Mouse (Mus musculus): Measurements from ENCODE around the gene Tnni1. TPM values are rescaled to one million over a fixed set of nuclear protein-coding genes. Genes with fewer than 3 reads are reported as not detected.
A peak's percentile ranks its signal among the peaks of the same experiment; 100 is the strongest.

The Tnni1 gene
- polyA plus RNA-seq, 1 experiment: 3,569 TPM

DNA sequence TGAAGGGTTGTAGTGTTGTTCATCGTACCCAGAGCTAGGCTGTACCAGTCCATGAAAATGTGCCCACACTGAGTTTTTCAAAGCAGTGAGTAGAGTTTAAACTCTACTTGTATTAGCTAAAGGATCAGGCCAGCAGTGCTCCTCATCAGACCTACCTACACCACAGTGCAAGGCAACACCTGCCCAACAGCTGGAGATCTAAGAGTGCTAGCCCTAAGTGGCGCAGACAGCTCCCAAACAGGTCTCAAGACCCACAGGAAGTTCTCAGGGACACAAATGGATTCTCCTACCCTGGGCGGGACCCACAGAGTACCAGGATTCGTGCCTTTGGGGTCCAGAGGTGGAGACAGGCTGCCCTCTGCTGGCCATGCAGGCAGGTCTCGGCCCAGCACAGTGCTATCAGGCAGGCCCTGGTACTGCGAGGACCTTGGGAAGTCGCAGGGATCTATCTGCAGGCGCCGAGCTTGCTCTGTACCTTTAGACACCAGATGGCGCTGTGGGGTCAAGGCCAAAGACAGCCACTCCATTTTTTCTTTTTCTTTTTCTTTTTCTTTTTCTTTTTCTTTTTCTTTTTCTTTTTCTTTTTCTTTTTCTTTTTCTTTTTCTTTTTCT is 26.4 kb upstream of the Tnni1 start:
- no peaks in the 10 kb centered on the region for H3K27me3 ChIP-seq (ENCODE audit: control insufficient read depth, insufficient read depth, insufficient read length)
- no peak overlapping the region for H3ac ChIP-seq (ENCODE audit: control insufficient read depth, insufficient read length)
- H3K79me2 ChIP-seq (ENCODE audit: control insufficient read depth, insufficient read depth): no peaks in the 10 kb centered on the region
- H3K4me2 ChIP-seq (ENCODE audit: low read depth): no peak overlapping the region
- H3K36me3 ChIP-seq (ENCODE audit: control insufficient read depth, insufficient read depth): peaks cover 15% of the 10 kb centered on the region
- TF ChIP-seq TCF12 (IDR thresholded peaks at IDR 0.05; ENCODE audit: insufficient read depth, poor library complexity, severe bottlenecking) (no peak), SRF (IDR thresholded peaks at IDR 0.05; ENCODE audit: control insufficient read depth, insufficient read length, low read depth) (no peak), MAX (IDR thresholded peaks at IDR 0.05; ENCODE audit: low read depth) (no peak), MYOG (IDR thresholded peaks at IDR 0.05; ENCODE audit: control insufficient read depth in 1 of 3, insufficient read depth in 1 of 3, insufficient read length in 2 of 3, low read depth in 2 of 3) (peak in 1 of 3 experiments; percentile 14), MYOD1 (IDR thresholded peaks at IDR 0.05; ENCODE audit: control insufficient read depth in 1 of 3, insufficient read length in 2 of 3, low read depth in 2 of 3) (peak in 1 of 3 experiments; percentile 31), USF1 (IDR thresholded peaks at IDR 0.05; ENCODE audit: low read depth) (no peak), CEBPB (IDR thresholded peaks at IDR 0.05; ENCODE audit: insufficient read depth, poor library complexity, severe bottlenecking) (no peak), POLR2A (IDR thresholded peaks at IDR 0.05; ENCODE audit: insufficient read length, low read depth) (no peak), POLR2AphosphoS2 (IDR thresholded peaks at IDR 0.05; ENCODE audit: insufficient read length, low read depth) (peak; percentile 79)
- no peak overlapping the region for H3K4me3 ChIP-seq

DNA sequence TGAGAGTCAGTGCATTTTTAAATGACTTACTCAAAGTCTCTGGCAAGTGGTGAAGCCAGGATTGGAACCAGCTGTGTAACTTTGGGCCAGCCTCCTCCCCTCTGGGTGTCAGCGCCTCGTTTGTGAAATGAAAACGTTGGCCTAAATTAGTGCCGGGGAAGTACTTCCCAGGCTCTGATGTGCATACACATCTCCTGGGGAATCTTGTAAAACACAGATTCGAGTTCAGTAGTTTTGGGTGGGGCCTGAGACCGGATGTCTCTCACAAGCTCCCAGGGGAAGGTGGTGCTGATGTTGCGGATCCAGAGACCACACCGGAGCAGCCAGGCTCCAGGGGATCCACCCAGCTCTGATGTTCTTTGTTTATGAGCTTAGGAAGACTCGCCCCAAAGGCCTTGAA is 23.9 kb upstream of the Tnni1 start:
- TF ChIP-seq MYOD1 (IDR thresholded peaks at IDR 0.05; ENCODE audit: control insufficient read depth in 1 of 3, insufficient read length in 2 of 3, low read depth in 2 of 3) (no peak), CEBPB (IDR thresholded peaks at IDR 0.05; ENCODE audit: insufficient read depth, poor library complexity, severe bottlenecking) (no peak), TCF12 (IDR thresholded peaks at IDR 0.05; ENCODE audit: insufficient read depth, poor library complexity, severe bottlenecking) (no peak), TCF3 (IDR thresholded peaks at IDR 0.05; ENCODE audit: insufficient read length, low read depth) (no peak), SRF (IDR thresholded peaks at IDR 0.05; ENCODE audit: control insufficient read depth, insufficient read length, low read depth) (no peak), REST (IDR thresholded peaks at IDR 0.05; ENCODE audit: insufficient read depth, insufficient read length) (no peak), MAX (IDR thresholded peaks at IDR 0.05; ENCODE audit: low read depth) (no peak), USF1 (IDR thresholded peaks at IDR 0.05; ENCODE audit: low read depth) (no peak), MYOG (IDR thresholded peaks at IDR 0.05; ENCODE audit: control insufficient read depth in 1 of 3, insufficient read depth in 1 of 3, insufficient read length in 2 of 3, low read depth in 2 of 3) (no peak), E2F4 (IDR thresholded peaks at IDR 0.05; ENCODE audit: insufficient read depth) (no peak), POLR2A (IDR thresholded peaks at IDR 0.05; ENCODE audit: insufficient read length, low read depth) (no peak), POLR2AphosphoS2 (IDR thresholded peaks at IDR 0.05; ENCODE audit: insufficient read length, low read depth) (no peak)
- H3ac ChIP-seq (ENCODE audit: control insufficient read depth, insufficient read length): no peak overlapping the region
- H3K4me2 ChIP-seq (ENCODE audit: low read depth): peak overlapping the region; percentile 12
- no peaks in the 10 kb centered on the region for H3K79me2 ChIP-seq (ENCODE audit: control insufficient read depth, insufficient read depth)
- no peaks in the 10 kb centered on the region for H3K27me3 ChIP-seq (ENCODE audit: control insufficient read depth, insufficient read depth, insufficient read length)
- no peak overlapping the region for H3K4me3 ChIP-seq
- peaks cover 4% of the 10 kb centered on the region for H3K36me3 ChIP-seq (ENCODE audit: control insufficient read depth, insufficient read depth)

DNA sequence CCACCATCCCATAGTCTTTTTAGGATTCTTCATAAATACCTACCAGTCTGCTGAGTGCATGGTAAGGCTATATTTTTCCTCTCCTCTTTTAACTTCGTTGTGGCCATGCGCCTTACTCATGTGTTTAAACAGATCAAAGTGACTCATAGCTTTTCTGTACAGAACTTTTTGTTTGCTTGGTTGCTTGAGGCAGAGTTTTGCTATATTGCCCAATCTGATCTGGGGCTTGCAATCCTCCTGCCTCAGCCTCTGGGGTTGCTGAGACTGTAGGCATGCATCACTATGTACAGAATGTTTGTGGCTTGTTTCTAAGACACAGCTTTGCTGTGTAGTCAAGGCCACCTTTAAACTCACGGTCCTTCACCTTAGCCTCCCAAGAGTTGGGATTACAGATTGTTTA is 23.3 kb upstream of the Tnni1 start:
- Histone ChIP-seq H3K4me3 (no peak overlapping the region), H3K79me2 (ENCODE audit: control insufficient read depth, insufficient read depth) (no peaks in the 10 kb centered on the region), H3K4me2 (ENCODE audit: low read depth) (no peak overlapping the region), H3K36me3 (ENCODE audit: control insufficient read depth, insufficient read depth) (no peaks in the 10 kb centered on the region), H3ac (ENCODE audit: control insufficient read depth, insufficient read length) (no peak overlapping the region), H3K27me3 (ENCODE audit: control insufficient read depth, insufficient read depth, insufficient read length) (no peaks in the 10 kb centered on the region)
- TF ChIP-seq TCF12 (IDR thresholded peaks at IDR 0.05; ENCODE audit: insufficient read depth, poor library complexity, severe bottlenecking): no peak
- peak; percentile 61 for TF ChIP-seq CEBPB (IDR thresholded peaks at IDR 0.05; ENCODE audit: insufficient read depth, poor library complexity, severe bottlenecking)

DNA sequence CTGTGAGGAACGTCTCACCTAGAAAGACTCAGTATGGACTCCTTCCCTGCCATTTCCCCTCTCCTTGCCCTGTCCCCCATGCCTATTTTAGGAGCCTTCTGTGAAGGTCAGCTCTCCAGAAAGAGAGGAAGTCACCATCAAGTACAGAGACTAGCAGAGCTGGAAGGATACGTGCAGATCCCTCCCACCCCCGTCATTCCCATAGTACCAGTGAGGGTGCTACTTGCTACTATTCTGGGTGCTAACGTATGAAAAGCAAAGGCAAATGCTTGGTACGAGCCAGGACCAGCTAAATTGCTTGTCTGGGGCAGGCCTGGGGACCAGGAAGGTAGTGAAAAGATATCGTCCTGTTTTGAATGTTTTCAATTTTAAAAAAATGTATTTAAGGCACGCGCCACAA is 21.9 kb upstream of the Tnni1 start:
- Histone ChIP-seq H3K36me3 (ENCODE audit: control insufficient read depth, insufficient read depth) (no peaks in the 10 kb centered on the region), H3K27me3 (ENCODE audit: control insufficient read depth, insufficient read depth, insufficient read length) (no peaks in the 10 kb centered on the region), H3K79me2 (ENCODE audit: control insufficient read depth, insufficient read depth) (no peaks in the 10 kb centered on the region), H3K4me2 (ENCODE audit: low read depth) (no peak overlapping the region), H3K4me3 (no peak overlapping the region), H3ac (ENCODE audit: control insufficient read depth, insufficient read length) (no peak overlapping the region)
- TF ChIP-seq E2F4 (IDR thresholded peaks at IDR 0.05; ENCODE audit: insufficient read depth) (no peak), MYOG (IDR thresholded peaks at IDR 0.05; ENCODE audit: control insufficient read depth in 1 of 3, insufficient read depth in 1 of 3, insufficient read length in 2 of 3, low read depth in 2 of 3) (no peak), REST (IDR thresholded peaks at IDR 0.05; ENCODE audit: insufficient read depth, insufficient read length) (no peak), MYOD1 (IDR thresholded peaks at IDR 0.05; ENCODE audit: control insufficient read depth in 1 of 3, insufficient read length in 2 of 3, low read depth in 2 of 3) (no peak), CEBPB (IDR thresholded peaks at IDR 0.05; ENCODE audit: insufficient read depth, poor library complexity, severe bottlenecking) (no peak), TCF3 (IDR thresholded peaks at IDR 0.05; ENCODE audit: insufficient read length, low read depth) (no peak)

DNA sequence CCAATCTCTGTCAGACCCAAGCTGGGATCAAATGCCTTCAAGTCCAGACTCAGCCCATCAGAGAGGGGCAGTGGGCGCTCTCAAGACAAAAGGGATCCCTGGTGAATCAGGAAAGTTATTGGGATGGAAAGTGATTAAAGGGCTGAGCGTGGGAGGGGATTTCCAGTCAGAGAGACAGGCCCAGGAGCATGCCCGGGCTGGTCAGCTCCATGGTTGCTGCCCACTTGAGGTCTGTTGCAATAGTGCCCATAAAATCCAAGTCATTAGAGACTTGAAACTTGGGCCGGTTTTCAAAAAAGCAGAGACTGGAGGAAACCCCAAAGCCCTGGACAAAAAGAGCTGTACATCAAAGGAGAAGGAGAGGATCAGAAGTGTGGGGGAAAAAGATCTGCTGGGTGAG is 19.5 kb upstream of the Tnni1 start:
- Histone ChIP-seq H3K79me2 (ENCODE audit: control insufficient read depth, insufficient read depth) (no peaks in the 10 kb centered on the region), H3K4me2 (ENCODE audit: low read depth) (peak overlapping the region; percentile 51), H3K27me3 (ENCODE audit: control insufficient read depth, insufficient read depth, insufficient read length) (no peaks in the 10 kb centered on the region), H3K4me3 (no peak overlapping the region), H3K36me3 (ENCODE audit: control insufficient read depth, insufficient read depth) (no peaks in the 10 kb centered on the region), H3ac (ENCODE audit: control insufficient read depth, insufficient read length) (no peak overlapping the region)
- TF ChIP-seq REST (IDR thresholded peaks at IDR 0.05; ENCODE audit: insufficient read depth, insufficient read length) (no peak), MYOD1 (IDR thresholded peaks at IDR 0.05; ENCODE audit: control insufficient read depth in 1 of 3, insufficient read length in 2 of 3, low read depth in 2 of 3) (no peak), USF1 (IDR thresholded peaks at IDR 0.05; ENCODE audit: low read depth) (no peak), POLR2A (IDR thresholded peaks at IDR 0.05; ENCODE audit: insufficient read length, low read depth) (peak; percentile 5), MAX (IDR thresholded peaks at IDR 0.05; ENCODE audit: low read depth) (no peak), E2F4 (IDR thresholded peaks at IDR 0.05; ENCODE audit: insufficient read depth) (no peak), CEBPB (IDR thresholded peaks at IDR 0.05; ENCODE audit: insufficient read depth, poor library complexity, severe bottlenecking) (peak; percentile 90), SRF (IDR thresholded peaks at IDR 0.05; ENCODE audit: control insufficient read depth, insufficient read length, low read depth) (no peak), TCF12 (IDR thresholded peaks at IDR 0.05; ENCODE audit: insufficient read depth, poor library complexity, severe bottlenecking) (no peak)

Data from myocyte (in vitro differentiated cells).